Mouse (Mus musculus) heart, postnatal 25 days (tissue): ENCODE measurements around the gene Ntn3. TPM values are rescaled to one million over a fixed set of nuclear protein-coding genes. Genes with fewer than 3 reads are reported as not detected.

Source experiments
- DNase-seq: peaks from one replicate; pipeline ENCODE4 v3.0.0; 2022; ENCODE audit warnings: low spot score
- intact Hi-C: fragments of 180-260 bp; cut with DNase I; formaldehyde crosslinking; loops from one replicate; pipeline ENCODE4 v1.15.1; 2025
- total RNA-seq, 2 experiments: library from RNA; stranded (reverse); gene quantifications; 2 replicates each; pipeline ENCODE4 v1.2.3; 2021

Gene Ntn3
- total RNA-seq, 2 experiments from 2014 or later: 0.64 to 0.73 TPM

DNA sequence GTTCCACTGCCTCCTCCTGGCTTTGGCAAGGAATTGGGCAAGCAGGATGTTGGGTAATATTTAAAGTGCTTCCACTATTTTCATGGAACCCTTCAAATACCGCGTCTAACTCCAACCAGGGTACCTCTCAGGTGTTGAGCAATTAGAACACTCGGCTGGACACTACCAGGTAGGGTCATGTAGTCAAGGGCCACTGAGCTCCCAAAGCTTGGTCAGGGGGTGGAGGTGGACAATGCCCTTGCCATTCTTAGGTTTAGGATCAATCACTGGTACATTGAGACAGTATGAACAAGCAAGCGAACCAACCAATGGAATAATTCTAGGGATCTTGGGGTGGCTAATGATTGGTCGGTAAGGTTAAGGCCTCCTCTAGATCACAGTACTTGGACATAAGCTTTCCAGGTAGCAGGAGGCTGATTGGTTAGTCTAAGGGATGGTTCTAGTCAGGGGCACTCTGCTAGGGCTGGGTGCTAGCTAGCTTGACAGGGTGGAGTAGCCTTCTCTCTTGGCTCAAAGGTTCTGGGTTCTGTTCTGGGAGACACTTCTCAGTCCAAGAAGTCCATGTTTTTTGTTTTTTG is 3.2 kb upstream of the Ntn3 start:
- DNase-seq: no peak
- intact Hi-C loops: no loop called here

DNA sequence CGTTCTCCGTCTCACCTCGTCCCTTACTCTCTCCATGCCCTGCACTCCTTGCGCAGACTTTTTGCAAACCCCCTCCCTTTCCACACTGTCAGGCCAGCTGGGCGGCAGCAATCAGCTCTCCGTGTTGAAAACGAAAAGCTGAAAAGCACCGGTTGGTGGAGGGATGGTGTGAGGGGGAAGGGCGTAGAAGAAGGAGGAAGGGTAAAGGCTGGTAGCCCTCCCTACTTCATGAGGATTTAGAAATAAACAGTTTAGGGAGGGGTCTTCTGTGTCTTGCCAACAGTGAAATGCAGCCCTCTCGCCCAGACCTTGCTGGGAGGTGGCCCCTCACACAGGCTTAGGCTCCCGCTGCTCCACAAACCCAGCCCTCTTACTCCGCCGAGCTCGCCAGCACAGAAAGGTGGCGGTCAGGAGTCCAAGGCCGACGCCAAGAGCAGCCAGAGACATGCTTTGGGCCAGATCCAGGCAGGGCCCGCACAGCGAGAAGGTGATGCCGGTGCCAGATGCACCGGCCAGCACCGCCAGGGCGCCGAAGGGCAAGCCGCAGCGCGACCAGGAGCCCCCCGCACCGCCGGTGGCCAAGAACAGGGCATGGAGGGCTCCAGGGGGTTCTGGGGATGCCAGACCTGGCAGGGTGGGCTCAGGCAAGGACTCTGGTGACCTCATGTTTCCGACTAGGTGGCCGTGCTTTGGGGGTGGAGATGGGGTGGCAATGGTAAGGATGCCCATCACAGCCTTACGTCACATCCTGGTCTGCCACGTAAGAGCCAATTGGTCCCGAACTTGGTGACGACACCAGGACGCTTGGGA is 2.5 kb upstream of the Ntn3 start:
- no peak for DNase-seq
- intact Hi-C loops: no loop called here

DNA sequence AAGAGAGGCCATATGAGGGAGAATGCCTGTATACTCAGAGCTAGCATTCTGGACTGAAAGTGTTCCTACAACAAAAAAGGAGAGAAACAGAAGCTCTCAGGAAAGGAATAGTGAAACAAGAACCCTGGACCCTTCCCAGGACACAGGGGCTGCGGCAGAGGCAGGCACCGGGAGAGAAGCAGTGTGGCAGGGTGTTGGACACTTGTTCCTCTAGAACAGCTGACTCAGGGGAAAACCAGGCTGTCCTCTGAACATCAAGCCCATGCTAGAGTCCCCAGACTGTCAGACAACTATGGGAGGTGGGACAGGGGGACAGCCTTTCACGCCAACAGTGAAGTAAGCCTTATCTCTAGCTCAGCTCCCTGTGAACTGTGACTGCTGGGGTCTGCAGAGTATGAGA is 1.3 kb upstream of the Ntn3 start:
- intact Hi-C loops: no loop called here
- no peak for DNase-seq

DNA sequence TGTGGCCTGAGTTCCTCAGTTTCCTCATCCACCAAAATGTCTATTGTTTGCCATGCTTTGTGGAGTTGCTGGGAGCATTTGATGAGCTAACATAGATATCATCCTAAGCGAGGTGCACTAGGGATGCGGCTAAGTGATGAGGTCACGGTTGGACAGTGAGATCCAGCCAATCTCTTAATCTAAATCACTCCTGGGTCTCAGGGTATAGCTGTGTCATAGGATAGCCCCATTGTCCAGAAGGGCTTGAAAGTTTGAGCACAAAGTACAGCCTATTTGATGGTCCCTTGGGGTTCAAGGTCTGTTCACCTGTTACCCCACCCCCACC is 547 bp upstream of the Ntn3 start:
- DNase-seq: no peak
- intact Hi-C loops: no loop called here

DNA sequence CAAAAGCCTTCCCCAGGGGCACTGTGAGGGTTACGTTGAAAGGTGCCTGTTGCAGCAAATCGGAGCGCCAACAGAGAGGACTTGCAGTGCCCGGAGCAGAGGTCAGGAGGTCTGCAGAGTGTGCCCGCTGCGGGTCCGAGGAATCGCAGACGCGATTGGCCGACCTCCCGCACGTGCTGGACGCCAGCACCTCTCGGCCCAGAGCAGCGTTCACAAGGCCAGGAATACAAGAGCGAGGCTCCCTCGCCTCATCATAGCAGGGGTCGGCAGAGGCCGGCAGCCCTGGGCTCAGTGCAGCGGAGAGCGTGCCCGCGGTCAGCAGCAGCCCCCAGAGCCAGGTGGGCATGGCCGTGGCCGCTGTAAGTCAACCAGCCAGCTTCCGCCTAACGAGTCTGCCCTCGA is 689 bp downstream of the Ntn3 start:
- DNase-seq: no peak
- intact Hi-C loops: no loop called here

DNA sequence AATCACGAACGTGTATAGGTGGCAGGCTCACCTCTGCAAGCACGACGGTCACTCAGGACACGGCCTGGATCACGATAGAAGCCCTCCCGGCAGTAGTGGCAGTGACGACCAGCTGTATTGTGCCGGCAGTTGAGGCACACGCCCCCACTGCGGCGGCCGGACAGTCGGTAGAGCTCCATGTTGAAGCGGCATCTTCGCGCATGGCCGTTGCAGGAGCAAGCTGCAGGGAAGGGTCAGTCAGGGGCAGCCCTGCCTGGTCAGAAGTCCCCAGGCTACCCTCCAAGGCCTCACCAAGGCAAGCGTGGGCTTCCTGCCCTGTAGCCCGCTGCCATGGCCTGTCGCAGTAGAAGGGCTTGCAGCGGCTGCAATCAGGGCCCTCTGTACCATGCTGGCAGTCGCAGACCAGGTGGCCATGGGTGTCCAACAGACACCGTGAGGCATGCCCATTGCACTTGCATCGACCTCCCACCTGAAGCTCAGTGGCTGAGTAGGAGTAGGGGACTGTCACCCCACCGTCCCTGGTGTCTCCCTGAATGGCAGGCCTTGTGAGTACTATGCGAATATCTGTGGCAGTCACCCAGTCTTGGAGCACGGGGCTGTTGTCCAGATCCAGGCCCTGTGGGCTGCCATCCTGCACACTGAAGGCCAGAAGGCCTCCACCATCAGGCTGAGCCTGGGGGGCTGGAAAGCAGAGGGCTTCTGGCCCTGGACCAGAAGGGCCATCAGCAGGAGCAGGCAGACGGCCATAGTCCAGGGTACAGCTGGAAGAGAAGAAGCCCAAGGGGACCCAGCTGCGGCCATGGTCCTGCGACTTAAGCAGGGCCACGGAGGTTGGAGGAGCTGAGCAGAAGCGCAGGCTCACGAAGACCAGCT is 1.3 kb downstream of the Ntn3 start:
- intact Hi-C loops: no loop called here
- no peak for DNase-seq

DNA sequence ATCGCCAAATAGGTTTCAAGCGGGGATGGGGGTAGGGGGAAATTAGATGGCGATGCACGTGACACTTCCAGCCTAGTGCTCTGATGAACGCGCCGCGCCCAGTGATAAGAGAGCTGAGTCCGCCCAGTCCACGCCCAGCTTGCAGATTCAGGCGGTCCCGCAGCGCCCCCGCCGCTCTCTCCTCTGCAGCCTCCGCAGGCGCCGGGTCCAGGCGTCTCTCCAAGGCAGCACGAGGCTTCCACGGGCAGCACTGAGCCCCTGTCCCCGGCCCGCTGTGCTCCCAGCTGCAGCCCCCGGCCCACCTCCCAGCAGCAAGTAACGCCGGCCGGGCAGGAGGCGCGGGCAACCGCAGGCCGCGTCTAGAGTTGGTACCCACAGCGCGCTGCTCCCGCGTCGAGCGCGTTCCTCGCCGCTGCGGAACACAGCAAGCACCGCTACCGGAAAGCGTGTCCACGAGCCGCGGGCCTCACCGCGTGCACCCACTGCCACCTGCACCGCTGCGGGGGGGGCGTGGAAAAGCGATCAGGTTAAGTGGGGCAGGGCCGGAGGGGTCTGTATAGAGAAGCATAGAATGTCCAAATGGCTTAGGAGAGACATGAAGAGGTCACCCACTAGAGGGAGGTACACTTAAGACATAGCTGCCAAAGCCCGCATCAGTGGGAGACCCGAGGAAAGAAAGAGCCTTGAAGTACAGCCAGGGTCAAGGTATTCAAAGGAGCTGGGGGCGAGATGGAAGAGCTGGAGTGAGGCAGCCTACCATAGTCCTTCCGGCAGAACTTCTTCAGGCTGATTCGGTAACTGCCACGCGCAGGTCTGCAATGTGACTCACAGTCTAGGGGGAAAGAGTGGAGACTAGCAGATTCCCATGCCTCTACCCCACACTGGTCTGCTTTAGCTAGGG is 2.6 kb downstream of the Ntn3 start:
- intact Hi-C loops: no loop called here
- DNase-seq: no peak

DNA sequence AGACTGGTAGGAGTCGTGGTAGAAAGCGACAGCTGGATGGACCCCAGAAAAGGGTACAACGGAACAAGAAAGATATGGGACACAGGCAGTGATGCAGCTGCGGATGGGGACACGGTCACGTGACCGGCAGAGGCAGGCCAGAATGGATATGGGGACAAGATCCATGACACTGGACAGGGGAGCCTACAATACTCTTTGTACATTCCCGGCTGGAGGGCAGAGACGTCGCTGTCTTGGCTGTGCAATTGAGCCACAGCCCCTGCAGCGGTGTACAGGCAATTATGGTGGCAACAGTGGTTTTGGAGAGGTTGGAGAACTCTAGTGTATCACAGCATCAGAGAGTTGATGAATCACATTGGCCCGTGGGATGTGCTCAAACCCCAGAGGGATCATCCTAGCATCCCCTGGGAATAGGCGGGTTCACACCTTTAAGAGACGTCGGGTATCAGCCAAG is 3.4 kb downstream of the Ntn3 start:
- intact Hi-C loops: loop anchor here (2.0 kb wide), 1 partner anchor 35 kb away; no protein-coding TSS in a partner anchor
- no peak for DNase-seq

DNA sequence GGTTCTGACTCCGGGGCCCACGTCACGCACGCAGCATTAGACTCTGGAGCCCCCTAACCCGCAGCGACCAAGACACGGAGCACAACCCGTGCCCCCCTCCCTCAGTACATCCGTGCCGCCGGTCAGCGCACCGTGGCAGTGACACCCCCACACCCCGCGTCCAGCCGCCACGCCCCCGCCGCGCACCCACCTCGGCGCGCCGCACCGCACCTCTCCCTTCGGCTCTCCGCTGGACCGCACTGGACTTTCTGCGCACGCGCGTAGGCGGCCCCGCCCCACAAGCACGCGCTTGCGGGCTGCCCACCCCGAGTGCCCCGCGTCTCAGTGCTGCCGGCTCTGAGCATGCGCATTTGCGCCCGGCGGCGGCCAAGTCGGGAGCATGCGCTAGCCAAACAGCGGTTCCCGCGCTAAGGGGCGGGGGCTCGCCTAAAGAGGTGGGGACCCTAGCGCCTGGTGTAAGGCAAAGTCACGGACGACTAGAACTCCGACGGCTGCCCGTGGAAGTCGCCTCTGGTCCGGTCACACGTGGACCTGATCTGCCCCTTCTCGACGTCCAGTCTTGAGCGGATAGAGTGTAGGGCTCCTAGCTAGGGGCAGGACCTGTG is 3.9 kb downstream of the Ntn3 start, which contains the start of gene Tbc1d24:
Gene Tbc1d24 (minus strand): TSS at position 279 of the 605 bp plus-strand sequence.
- peak; percentile 87 for DNase-seq
- intact Hi-C loops: loop anchor here (2.0 kb wide), 1 partner anchor 35 kb away; no protein-coding TSS in a partner anchor

DNA sequence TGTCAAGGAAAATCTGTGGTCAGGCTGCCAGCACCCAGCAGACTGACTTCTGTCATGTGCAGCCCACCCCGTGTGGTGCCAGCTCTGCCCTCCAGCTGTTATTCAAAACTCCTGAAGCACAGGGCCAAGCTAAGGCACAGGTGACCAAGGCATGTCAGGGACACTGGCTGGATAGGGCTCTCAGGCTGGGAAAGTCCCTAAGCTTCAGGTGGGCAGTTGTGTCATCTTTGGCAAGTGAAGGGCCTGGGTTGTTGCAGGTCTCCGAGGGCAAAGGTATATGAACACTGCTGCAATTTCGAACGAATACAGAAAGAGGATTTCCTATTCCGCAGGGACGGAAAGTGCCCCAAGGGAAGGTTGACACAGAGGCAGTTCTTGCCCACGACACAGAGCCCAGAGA is 4.5 kb downstream of the Ntn3 start:
- intact Hi-C loops: loop anchor here (2.0 kb wide), 1 partner anchor 34 kb away; no protein-coding TSS in a partner anchor

DNA sequence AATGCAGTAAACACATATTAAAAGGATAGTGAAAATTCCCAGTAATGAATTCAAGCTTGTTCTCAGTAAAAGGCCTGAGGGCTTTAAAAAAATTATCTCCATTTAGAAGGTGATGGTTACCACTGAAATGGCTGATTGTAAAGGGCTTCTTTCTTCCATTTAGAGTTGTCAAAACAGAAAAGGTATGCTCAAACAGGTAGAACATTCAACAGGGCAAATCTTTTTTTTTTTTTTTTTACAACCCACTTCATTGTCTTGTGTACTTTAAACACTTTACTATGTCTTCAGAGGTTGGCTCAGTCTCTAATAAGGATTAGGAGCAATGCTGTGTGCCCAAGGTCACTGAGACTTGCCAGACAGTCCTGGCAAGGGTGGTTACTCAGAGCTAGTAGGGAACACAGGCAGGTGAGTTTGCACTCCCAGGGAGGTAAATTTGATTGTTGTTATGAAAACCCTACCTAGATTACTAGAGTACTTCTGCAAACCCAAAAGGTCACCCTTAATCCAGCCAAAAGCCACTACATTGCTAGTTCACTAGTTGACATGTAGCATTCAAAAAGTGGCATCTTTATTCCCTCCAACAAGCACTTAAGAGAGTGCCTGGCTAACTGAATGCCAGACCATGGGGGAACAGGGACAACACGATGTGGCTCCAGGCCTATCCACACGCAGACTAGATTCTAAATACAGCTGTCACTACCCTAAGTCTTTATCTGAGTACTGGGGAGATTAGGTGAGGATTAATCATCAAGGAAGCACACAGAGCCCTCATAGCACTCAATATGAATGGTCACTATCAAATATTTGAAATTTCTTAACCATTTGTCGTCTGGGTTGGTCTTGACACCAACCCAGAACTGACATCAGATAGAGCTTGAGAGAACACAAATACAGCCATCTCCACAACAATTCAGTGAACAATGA is 5.5 kb downstream of the Ntn3 start:
- no peak for DNase-seq
- intact Hi-C loops: loop anchor here (2.0 kb wide), 1 partner anchor 33 kb away; no protein-coding TSS in a partner anchor

More for the DNA sequence above, 4.5 kb downstream of the Ntn3 start:
- no peak for DNase-seq

DNA sequence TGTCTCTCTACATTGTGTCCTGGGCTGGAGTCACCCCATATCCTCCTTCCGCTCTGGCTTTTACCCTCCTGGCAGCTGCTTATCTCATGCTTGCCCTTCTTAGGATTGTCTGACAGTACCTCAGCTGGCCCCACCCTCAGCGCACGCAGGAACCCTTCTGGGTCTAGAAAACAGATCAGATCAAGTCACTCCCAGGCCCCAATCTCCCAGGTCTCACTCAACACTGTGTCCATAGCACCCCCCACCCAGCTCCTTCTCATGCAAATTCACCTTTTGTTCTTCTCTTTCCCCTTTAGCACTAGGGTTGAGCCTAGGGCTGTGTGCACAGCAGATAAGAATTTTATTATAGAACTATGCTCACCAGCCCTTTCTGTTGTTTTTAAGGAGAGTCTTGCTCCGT is 6.3 kb downstream of the Ntn3 start:
- no peak for DNase-seq
- intact Hi-C loops: no loop called here

DNA sequence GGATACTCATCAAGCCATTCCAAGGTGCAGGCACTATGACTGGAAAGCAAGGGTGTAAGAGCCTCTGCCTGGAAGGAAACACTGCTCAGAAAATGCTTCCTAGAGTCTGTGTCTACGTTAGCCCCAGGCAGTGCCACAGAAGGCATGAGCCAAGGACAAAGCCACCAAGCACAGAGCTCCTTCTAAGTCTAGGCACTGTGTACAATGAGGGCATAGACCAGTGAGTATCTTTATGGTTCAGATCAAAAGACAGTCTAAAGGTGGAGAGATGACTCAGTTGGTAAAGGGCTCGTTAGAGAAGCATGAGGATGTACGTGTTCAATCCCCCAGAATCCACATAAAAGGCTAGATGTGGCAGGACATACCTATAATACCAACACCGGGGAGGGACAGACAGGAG is 8.2 kb downstream of the Ntn3 start:
- intact Hi-C loops: no loop called here
- no peak for DNase-seq

DNA sequence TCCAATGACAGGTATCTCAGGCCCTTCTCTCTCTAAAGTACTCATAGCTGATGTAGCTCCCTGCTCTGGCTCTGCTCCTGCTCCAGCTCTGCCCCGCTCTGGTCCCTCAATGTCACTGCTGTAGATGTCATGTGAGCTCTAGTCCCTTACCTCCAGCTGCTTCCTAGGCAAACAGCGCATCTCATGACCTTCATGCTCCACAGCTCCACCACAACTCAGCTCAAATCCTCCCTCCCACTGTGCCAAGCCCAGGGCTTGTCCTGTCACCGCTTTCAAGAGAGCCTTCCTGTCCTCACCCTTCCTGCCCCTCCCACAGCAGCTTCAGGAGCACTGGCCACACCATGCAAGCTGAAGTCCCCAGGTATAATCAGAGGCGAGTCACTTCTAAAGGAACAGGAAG is 9.6 kb downstream of the Ntn3 start:
- no peak for DNase-seq
- intact Hi-C loops: no loop called here

DNA sequence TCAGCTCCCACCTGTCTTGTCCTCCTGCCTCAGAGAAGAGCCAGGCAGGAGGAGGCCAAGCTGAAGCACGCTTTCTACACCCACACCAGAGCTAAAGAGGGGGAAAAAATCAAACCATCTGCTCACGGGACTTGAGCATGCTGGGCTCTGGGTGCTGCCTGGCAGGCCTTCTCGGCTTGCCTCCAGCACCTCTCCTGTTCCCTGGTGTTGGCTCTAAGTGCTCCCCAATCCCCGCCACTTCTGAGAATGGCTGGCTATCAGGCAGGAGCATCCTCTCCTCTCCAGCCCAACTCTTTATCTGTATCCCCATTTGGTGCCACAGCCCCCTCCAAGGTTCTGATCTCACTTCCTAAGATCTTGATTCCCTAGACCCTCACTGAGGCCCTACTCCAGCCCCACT is 10.1 kb downstream of the Ntn3 start:
- intact Hi-C loops: no loop called here
- DNase-seq: no peak

DNA sequence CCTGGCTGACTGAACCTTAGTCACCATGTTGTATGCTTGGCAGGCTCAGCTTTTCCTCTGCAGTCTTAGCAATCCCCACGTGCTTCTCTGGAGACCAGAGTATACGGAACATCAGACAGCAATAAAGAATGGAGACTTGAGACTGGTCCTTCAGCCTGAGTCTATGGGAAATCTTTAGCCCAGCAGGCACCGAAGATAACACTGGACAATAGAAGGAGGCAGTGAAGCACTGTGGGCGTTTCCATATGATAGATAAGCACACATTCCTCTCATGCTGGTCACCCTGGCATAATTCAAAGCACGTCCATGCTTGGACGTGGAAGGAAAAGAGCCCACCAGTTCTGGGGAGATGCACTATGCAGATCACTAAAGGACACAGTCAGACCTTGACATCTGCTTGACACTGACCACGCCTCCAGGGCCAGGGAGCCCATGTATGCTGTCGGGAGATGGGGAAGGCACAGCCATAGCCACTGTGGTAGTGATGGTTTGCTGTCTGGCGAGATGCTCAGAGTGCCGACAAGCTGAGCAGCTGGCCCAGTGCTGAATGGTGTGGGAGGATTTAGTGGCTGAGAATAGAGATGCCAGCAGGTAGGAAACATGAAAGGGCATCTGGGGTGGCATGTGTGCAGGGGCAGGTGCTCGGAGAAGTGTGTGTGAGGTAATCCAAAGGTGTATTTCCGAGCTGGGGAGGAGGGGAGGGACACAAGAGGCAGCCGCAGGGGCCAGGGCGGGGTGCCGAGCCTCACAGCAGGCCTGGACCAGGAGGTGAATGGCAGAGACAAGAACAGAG is 12.1 kb downstream of the Ntn3 start:
- DNase-seq: no peak
- intact Hi-C loops: no loop called here

DNA sequence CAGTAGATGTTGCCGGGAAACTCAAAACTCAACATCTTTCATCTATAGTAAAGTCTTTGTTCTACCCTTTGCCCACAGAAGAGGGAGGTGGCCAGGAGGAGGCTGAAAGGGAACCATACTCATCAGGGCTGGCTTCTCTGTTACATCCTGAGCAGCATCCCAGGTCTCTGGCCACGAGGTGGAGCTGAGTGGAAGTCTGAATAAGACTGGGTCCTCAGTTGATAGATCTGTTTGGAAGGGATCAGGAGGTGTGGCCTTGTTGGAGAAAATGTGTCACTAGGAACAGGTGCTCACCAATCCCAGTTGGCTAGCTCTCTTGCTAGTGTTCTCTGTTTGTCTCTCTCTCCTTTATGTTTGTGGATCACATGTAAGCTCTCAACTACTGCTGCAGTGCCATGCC is 14.0 kb downstream of the Ntn3 start:
- intact Hi-C loops: no loop called here
- no peak for DNase-seq
